Mouse (Mus musculus) cerebellum, adult 2 months (tissue): ENCODE results near the gene Gzma. TPM values are rescaled to one million over a fixed set of nuclear protein-coding genes. Genes with fewer than 3 reads are reported as not detected.

Experiments used
- DNase-seq, 2 experiments: peaks; one replicate each; pipeline ENCODE4 v3.0.0; 2021
- H3K27ac ChIP-seq: fragments of 200-500 bp; 2 replicates; pipeline ENCODE4 v1.5.1; 2012; ENCODE audit warnings: low read length, control low read depth, inconsistent platforms; ENCODE audit not compliant: insufficient read depth
- H3K27me3 ChIP-seq: fragments of 200-500 bp; 2 replicates; pipeline ENCODE4 v1.6.1; 2012; ENCODE audit warnings: inconsistent platforms, mild to moderate bottlenecking, low read length, moderate library complexity; ENCODE audit not compliant: control insufficient read depth, insufficient read depth
- H3K4me1 ChIP-seq: fragments of 200-500 bp; 2 replicates; pipeline ENCODE4 v1.6.1; 2011; ENCODE audit warnings: low read length; ENCODE audit not compliant: control insufficient read depth, insufficient read depth
- H3K4me3 ChIP-seq: fragments of 200-500 bp; replicated peaks from 2 replicates; pipeline ENCODE3; 2011; ENCODE audit warnings: mild to moderate bottlenecking, low read depth, low read length, control low read depth; ENCODE audit not compliant: insufficient read depth
- CTCF ChIP-seq: fragments of 200-500 bp; IDR thresholded peaks from 2 replicates; pipeline ENCODE4 v1.5.1; 2011; ENCODE audit warnings: low read depth, mild to moderate bottlenecking, control low read depth, low read length, moderate library complexity, borderline replicate concordance; ENCODE audit not compliant: insufficient read depth
- POLR2A ChIP-seq: fragments of 200-500 bp; IDR thresholded peaks from 2 replicates; pipeline ENCODE4 v1.6.1; 2011; ENCODE audit warnings: low read length, control low read depth, borderline replicate concordance; ENCODE audit not compliant: insufficient read depth
- WGBS: fragments of 180-500 bp; shearing (Covaris S2); methylation state at CpG from one replicate; pipeline ENCODE4 v1.1.7; 2018; 5-methylcytosine and 5-hydroxymethylcytosine counted together
- polyA plus RNA-seq: library from polyadenylated mRNA; depleted of rRNA; stranded (reverse); fragments of >200 nt; gene quantifications from 2 replicates; pipeline ENCODE4 v1.2.3, GENCODE M21; 2012

The Gzma gene
- polyA plus RNA-seq, 1 experiment: 0.16 TPM

DNA sequence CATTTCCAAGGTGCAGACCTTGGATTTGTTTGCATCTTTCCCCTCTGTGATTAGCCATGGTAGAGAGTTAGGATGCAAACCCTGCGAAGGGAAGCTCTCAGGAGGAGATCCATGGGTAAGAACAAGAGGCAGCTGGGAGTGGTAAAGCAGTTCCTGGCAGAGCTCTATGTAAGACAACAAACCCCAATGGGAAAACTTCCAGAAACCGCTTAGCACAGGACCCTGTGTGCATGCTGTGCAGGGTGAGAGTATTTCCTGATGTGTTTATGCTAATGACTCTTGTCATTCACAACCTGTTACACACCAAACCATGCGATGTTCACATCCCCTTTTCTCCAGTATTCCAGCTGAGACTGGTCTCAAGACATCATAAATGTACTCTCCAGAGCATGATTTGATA, 3.8 kb downstream of the Gzma start:
- WGBS: 16% methylated on average over 3 of the region's 3 CpGs
- TF ChIP-seq POLR2A: no peak
- no peak for TF ChIP-seq CTCF
- DNase-seq: no peak
- H3K27me3 ChIP-seq: no peaks in the 10 kb centered on the region
- no peak overlapping the region for H3K4me3 ChIP-seq
- no peaks in the 10 kb centered on the region for H3K4me1 ChIP-seq
- no peak overlapping the region for H3K27ac ChIP-seq

DNA sequence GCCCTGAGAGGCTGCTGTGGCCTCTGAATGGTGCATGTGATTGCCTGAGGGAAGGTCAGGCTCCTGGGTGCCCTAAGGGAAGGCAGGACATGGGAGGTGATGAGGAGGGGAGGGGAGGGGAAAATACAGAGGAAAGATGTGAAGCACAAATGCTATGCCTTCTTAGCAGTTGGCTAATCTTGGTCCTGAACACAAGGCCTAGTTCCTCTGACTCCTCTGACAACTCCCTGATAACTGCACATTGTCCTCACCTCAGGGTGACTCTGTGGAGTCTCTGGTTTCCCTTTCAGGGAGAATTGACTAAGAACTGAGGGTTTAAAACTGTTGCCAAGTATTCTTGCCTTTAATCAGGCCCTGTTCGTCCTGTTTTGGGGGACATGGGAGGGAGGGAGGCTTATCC, 6.2 kb downstream of the Gzma start:
- Histone ChIP-seq H3K27ac (no peak overlapping the region), H3K4me3 (no peak overlapping the region), H3K27me3 (no peaks in the 10 kb centered on the region), H3K4me1 (no peaks in the 10 kb centered on the region)
- TF ChIP-seq POLR2A: no peak
- no peak for TF ChIP-seq CTCF
- no peak for DNase-seq
- WGBS: 81% methylated on average over 1 of the region's 1 CpGs

DNA sequence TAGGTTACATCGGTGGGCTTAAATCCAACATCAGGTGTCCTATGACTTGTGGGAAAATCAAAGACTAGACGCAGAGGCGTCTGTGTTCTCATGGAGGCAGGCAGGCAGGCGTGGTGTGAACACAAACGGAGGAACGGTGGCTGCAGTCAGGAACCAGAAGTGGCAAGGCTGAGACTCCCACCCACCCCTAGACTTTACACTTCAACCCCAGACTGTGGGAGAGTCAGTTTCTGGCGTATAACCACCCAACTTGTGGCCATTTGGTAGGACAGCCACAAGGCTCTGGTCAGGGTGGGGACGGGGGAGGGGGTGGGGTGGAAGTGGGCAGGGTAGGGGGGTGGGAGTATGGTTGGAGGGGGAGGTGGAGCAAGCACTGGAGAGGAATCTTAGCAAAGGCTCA, 10.3 kb downstream of the Gzma start:
- Histone ChIP-seq H3K27me3 (no peaks in the 10 kb centered on the region), H3K4me3 (no peak overlapping the region), H3K27ac (no peak overlapping the region), H3K4me1 (no peaks in the 10 kb centered on the region)
- no peak for TF ChIP-seq CTCF
- TF ChIP-seq POLR2A: no peak
- 91% methylated on average over 8 of the region's 8 CpGs for WGBS
- no peak for DNase-seq

DNA sequence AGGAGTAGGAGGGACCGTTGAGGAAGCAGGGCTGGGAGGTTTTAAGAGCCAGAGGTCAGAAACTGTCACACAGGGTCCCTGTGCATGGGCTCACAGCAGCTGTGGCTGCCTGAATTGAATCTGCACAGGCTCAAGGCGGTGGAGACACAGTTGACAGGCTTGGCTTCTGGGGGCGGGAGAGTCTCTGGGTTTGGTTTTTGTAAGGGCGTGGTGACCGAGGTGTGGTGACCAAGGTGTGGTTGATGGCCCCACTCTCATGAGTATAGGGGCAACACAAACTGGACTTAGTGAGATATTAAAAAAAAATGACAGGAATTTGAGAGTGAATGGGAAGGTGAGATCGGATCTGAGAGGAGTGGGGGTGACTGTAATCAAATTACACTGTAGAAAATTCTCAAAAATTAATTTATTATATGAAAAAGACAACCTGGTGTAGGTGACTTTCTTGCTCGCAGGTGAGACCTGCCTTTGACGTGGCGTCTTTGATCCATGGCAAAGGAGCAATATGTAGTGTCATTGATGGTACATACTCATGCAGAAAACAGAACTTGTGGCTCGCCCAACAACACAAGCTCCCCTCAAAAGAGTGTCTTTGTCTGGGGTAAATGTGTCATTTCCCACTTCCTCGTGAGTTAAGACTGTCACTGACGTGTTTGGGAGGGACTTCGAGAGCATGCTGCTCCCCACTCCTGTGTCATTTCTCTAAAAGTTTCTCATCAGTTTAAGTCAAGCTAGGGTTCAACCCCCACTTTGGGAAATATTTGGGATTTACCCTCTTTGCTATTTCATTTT, 13.4 kb downstream of the Gzma start:
- no peaks in the 10 kb centered on the region for H3K4me1 ChIP-seq
- TF ChIP-seq POLR2A: no peak
- WGBS: 86% methylated on average over 13 of the region's 13 CpGs
- DNase-seq: no peak
- H3K27me3 ChIP-seq: no peaks in the 10 kb centered on the region
- H3K27ac ChIP-seq: no peak overlapping the region
- no peak overlapping the region for H3K4me3 ChIP-seq

DNA sequence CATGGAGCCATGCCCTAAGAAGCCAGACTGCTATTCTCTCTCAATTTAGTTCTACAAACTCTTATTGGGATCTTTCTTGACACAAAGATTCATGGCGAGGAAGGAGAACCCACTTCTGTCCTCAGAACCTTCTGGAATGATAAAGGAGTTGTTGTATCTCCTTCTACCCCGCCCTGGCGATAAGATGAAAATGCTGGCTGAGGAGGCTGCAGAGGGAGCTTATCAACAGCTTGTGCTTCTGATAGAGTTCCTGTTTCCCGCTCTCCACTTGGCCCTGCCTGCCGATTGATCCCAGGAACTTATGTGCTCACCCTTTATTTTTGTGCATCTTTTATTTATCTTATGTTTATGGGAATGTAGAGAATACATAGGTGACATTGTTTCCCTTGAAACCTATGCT, 16.0 kb downstream of the Gzma start:
- 72% methylated on average over 5 of the region's 5 CpGs for WGBS
- no peak overlapping the region for H3K27ac ChIP-seq
- TF ChIP-seq CTCF (no peak), POLR2A (no peak)
- no peak overlapping the region for H3K4me3 ChIP-seq
- no peaks in the 10 kb centered on the region for H3K4me1 ChIP-seq
- H3K27me3 ChIP-seq: no peaks in the 10 kb centered on the region
- DNase-seq: no peak

DNA sequence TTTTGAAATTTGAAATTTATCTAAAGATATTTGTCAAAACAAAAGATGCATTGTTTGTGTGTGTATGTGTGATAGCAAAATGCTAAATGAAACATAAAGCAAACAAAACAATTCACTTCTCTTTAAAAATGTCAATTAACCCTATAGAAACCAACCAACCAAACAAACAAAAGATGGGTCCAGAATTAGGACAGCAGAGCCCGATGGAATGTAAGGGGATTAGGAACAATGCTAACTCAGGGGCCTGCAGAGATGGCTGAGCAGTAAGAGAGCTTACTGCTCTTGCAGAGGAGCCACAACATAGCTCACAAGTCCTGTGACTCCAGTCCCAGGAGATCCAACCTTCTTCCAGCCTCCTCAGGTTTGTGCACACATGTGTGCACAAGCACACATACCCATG, 18.7 kb downstream of the Gzma start:
- WGBS: 13% methylated on average over 1 of the region's 1 CpGs
- Histone ChIP-seq H3K4me3 (no peak overlapping the region), H3K27me3 (no peaks in the 10 kb centered on the region), H3K27ac (no peak overlapping the region), H3K4me1 (no peaks in the 10 kb centered on the region)
- no peak for DNase-seq
- TF ChIP-seq CTCF (no peak), POLR2A (no peak)

DNA sequence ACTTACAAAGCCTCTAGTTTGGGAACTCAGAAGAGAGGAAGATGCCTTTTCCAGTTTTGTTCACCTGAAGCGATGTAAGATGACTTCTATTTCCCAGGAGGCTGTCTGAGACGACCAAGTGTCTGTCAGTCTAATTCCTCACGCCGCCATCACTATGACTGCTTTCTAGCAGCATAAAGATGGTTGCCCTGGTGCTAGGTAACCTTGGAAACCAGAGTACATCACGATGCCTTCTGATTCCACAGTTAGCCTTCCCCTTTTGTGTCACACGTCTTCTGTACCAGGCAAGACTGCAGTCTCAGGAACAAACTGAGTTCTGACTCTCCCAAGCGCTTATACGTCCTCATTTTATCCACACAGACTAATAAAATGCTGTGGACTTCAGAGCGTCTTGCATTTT, 21.8 kb downstream of the Gzma start:
- Histone ChIP-seq H3K4me1 (no peaks in the 10 kb centered on the region), H3K27me3 (no peaks in the 10 kb centered on the region), H3K27ac (no peak overlapping the region), H3K4me3 (no peak overlapping the region)
- no peak for DNase-seq
- TF ChIP-seq POLR2A: no peak
- no peak for TF ChIP-seq CTCF
- WGBS: 31% methylated on average over 9 of the region's 9 CpGs

DNA sequence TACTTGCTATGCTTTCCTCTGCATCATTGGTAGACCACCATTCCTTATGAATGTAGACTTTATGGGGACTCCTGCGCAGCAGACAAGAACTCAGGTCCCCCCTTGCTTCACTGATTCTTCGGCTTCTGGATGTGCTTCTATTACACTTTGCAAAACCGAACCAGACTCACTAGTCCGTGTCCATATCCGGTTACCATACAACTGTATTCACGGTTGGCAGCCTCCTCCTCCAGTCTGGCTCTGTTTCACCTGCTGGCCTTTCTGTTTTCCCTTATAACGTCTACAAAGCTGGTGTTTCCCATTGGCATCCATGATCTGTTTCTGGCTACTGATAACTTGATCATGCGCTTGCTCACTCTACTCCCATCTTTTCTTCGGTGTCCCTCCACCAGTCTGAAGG, 36.2 kb downstream of the Gzma start:
- DNase-seq: no peak
- H3K4me1 ChIP-seq: no peaks in the 10 kb centered on the region
- no peaks in the 10 kb centered on the region for H3K27me3 ChIP-seq
- no peak overlapping the region for H3K4me3 ChIP-seq
- TF ChIP-seq CTCF: no peak
- TF ChIP-seq POLR2A: no peak
- H3K27ac ChIP-seq: no peak overlapping the region
- WGBS: 79% methylated on average over 9 of the region's 9 CpGs

DNA sequence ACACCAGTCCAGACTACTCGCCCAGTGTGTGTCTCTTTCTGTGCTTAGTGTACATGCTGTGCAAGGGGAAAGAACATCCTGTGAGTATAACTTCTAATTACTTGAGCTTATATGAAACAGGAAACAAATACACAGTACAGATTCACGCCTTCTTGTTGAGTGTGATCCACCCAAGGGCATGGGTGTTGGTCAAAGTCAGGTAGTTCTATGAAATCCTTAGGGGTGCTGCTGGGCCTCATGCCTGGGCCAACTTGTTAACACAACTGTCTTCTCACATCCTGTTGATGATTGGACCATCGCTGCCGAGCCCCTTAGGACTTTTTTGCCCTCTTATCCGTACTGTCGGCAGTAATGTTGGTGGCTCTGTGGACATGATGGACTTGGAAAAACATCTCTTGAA, 39.0 kb downstream of the Gzma start:
- TF ChIP-seq CTCF (no peak), POLR2A (no peak)
- H3K27me3 ChIP-seq: no peaks in the 10 kb centered on the region
- no peaks in the 10 kb centered on the region for H3K4me1 ChIP-seq
- H3K4me3 ChIP-seq: no peak overlapping the region
- H3K27ac ChIP-seq: no peak overlapping the region
- 85% methylated on average over 6 of the region's 6 CpGs for WGBS
- no peak for DNase-seq
